Mouse (Mus musculus): ENCODE data around the gene Ccnk. TPM values are rescaled to one million over a fixed set of nuclear protein-coding genes. Genes with fewer than 3 reads are reported as not detected.

Gene Ccnk
- polyA plus RNA-seq, 1 experiment from 2014 or later, result 5.6 TPM

DNA sequence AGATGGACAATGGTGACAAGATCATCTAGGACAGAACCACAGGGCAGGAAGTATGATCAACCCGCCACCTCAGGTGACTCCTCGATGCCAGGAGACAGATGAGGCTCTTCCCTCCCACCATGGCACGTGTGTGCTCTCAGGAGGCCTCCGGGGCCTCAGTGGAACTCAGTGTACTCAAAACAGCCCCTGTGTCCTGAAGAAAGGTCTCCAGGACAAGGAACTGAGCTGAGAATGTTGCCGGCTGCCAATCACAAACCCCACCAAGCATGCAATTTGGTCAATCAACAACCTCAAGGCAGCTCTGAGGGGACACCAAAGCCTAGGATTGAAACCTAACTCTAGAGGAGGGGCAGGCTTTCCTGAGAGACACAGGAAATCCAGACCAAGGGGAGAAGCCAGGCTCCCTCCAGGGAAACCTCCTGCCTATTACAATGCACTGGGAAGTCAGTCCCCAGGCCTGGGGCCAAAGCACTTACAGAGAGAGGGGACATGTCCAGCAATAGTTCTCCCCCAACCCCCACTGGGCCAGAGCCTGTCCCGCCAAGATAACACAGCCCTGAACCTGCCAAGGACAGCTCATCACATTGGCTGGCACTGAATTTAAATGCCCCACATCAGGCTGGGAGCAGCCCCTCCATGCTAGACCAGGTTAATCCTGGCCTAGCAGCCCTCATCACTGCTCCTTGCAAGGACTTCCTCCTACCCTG, 58.1 kb downstream of the Ccnk start:
- H3K4me1 ChIP-seq (replicated peaks; ENCODE audit: control insufficient read depth, insufficient read depth, low read length), result peaks cover 61% of the 10 kb centered on the region

DNA sequence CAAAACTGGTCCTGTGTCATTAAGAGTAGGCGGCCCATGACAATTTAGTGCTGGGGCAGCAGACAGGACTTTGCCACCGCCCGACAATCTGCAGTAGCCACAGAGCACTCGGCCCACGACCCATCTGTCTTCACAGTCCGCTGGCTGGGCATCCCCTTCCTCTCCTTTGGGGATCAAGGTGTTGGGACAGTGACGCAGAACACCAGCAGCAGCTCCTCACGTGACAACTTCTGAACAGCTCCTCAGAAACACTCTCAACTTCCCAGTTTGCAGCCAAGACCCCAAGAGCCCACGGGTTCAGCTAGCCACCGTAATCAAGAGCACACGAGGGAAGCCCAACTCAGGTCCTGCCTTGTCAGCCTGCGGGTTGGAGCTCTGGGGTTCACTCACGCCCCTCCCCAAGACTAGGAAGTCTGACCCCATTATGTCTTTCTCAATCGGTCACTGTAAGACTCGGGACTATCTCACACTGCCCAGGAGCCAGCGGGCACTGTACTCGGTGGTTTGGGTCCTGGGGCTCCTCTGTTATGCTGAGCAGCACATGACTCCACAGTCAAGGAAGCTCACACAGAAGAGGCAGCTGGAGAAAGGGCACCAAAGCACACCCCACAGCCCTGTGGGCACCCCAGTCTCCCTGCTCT, 59.1 kb downstream of the Ccnk start:
- Histone ChIP-seq H3K27me3 (ENCODE audit: control insufficient read depth, insufficient read depth, low read length) (no peaks in the 10 kb centered on the region), H3K36me3 (replicated peaks; ENCODE audit: control insufficient read depth, insufficient read depth) (no peaks in the 10 kb centered on the region), H3K9ac (no peak overlapping the region), H3K4me2 (replicated peaks) (no peak overlapping the region), H3K4me1 (replicated peaks; ENCODE audit: control insufficient read depth, insufficient read depth, low read length) (peaks cover 70% of the 10 kb centered on the region), H3K27ac (no peak overlapping the region), H3K9me3 (ENCODE audit: control insufficient read depth, low read length) (no peaks in the 10 kb centered on the region), H3K4me3 (replicated peaks; ENCODE audit: low read length) (no peak overlapping the region)
- 72% methylated on average over 17 of the region's 17 CpGs for WGBS
- DNase-seq (ENCODE audit: low spot score), result no peak
- no peak for ATAC-seq (ENCODE audit: low FRiP score)

More for the DNA sequence above, 58.1 kb downstream of the Ccnk start:
- DNase-seq (ENCODE audit: low spot score), result no peak
- H3K9ac ChIP-seq, result no peak overlapping the region
- H3K27ac ChIP-seq, result no peak overlapping the region
- H3K36me3 ChIP-seq (replicated peaks; ENCODE audit: control insufficient read depth, insufficient read depth), result no peaks in the 10 kb centered on the region
- ATAC-seq (ENCODE audit: low FRiP score), result no peak
- H3K4me3 ChIP-seq (replicated peaks; ENCODE audit: low read length), result no peak overlapping the region
- H3K27me3 ChIP-seq (ENCODE audit: control insufficient read depth, insufficient read depth, low read length), result no peaks in the 10 kb centered on the region
- no peak overlapping the region for H3K4me2 ChIP-seq (replicated peaks)
- no peaks in the 10 kb centered on the region for H3K9me3 ChIP-seq (ENCODE audit: control insufficient read depth, low read length)
- WGBS, result 52% methylated on average over 6 of the region's 6 CpGs

DNA sequence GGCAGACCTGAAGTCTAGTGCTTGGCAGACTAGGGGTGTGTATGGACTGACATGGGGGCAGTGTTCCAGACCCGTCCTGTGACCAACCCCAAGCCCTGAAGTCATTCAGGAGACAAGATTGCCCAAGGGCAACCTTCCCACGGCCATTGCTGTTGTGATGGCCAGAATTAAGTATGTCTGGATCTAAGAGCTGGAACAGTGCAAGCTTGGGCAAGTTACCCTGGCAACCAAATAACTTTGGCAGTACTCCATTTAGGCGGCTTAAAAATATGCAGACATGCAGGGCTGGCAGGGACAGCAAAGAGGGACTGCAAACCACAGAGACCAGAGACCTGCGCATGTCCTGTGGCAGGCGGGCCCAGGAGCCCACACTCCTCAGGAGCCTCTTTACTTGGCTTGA, 60.1 kb downstream of the Ccnk start:
- Histone ChIP-seq H3K4me2 (replicated peaks) (no peak overlapping the region; the same call in 1 of the 2 replicates), H3K27me3 (ENCODE audit: control insufficient read depth, insufficient read depth, low read length) (no peaks in the 10 kb centered on the region), H3K9me3 (ENCODE audit: control insufficient read depth, low read length) (no peaks in the 10 kb centered on the region), H3K4me1 (replicated peaks; ENCODE audit: control insufficient read depth, insufficient read depth, low read length) (peaks cover 78% of the 10 kb centered on the region), H3K4me3 (replicated peaks; ENCODE audit: low read length) (no peak overlapping the region), H3K9ac (no peak overlapping the region), H3K27ac (peak overlapping the region; percentile 74), H3K36me3 (replicated peaks; ENCODE audit: control insufficient read depth, insufficient read depth) (no peaks in the 10 kb centered on the region)
- 20% methylated on average over 5 of the region's 5 CpGs for WGBS
- DNase-seq (ENCODE audit: low spot score) (peak; percentile 78), ATAC-seq (ENCODE audit: low FRiP score) (peak; percentile 38; the same call in 1 of the 2 replicates)

DNA sequence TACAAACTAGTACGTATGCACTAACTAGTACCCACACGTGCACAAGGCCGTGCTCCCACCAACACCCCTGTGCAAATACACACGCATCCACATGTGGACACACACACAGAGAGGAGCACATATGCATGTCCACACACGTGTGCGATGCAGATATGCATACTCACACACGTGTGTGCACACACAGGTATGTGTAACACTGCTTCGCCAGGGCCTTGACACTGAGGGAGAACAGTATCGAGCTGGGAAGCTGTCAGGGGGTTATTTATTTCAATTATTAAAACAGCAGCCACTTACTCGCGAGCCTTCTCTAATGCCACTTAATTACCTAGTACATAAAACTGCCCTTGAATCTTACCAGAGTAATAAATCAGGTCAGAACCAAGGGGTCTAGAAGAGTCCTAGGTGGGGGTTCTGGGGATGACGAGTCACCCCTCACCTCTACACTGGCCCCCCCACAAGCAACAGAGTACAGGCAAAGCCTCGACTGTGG, 61.1 kb downstream of the Ccnk start:
- DNase-seq (ENCODE audit: low spot score), result no peak
- Histone ChIP-seq H3K36me3 (replicated peaks; ENCODE audit: control insufficient read depth, insufficient read depth) (no peaks in the 10 kb centered on the region), H3K27ac (peak overlapping the region; percentile 74), H3K9me3 (ENCODE audit: control insufficient read depth, low read length) (no peaks in the 10 kb centered on the region), H3K4me2 (replicated peaks) (peak overlapping the region; percentile 27; the same call in 1 of the 2 replicates), H3K9ac (peak overlapping the region; percentile 35; the same call in 1 of the 2 replicates), H3K27me3 (ENCODE audit: control insufficient read depth, insufficient read depth, low read length) (no peaks in the 10 kb centered on the region), H3K4me3 (replicated peaks; ENCODE audit: low read length) (no peak overlapping the region), H3K4me1 (replicated peaks; ENCODE audit: control insufficient read depth, insufficient read depth, low read length) (peaks cover 88% of the 10 kb centered on the region)
- ATAC-seq (ENCODE audit: low FRiP score), result no peak
- WGBS, result 49% methylated on average over 13 of the region's 13 CpGs

DNA sequence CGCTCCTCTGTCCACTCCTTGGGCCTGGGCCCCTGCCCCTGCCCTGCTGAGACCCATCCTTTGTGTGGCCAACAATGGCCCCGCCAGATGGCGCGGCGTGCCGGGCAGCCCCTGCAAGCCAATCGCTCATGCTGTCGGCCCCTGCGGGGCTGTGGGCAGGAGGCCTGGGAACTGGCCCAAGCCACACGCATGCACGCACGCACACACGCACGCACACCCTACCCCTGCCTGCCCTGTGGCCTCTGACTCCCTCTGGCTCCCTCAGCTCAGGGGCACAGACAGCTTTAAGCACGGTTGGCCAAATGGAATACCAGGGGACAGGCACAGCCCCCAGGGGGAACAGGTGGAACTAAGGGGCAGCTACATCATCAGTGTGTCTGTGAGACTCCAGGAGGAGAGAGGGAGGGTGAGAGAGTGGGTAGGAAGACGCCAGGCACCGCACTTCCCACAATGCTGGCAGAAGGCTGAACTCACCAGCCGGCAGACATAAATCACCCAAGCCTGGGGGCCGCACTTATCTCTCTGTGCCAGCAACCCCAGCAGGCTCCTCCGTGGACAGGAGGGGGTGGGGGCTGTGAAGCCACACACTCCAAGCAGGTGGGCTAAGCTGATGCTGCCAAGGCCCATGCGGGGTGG, 61.7 kb downstream of the Ccnk start:
- Histone ChIP-seq H3K9me3 (ENCODE audit: control insufficient read depth, low read length) (no peaks in the 10 kb centered on the region), H3K36me3 (replicated peaks; ENCODE audit: control insufficient read depth, insufficient read depth) (no peaks in the 10 kb centered on the region), H3K4me1 (replicated peaks; ENCODE audit: control insufficient read depth, insufficient read depth, low read length) (peaks cover 89% of the 10 kb centered on the region), H3K9ac (peak overlapping the region; percentile 35; the same call in 1 of the 2 replicates), H3K4me2 (replicated peaks) (peak overlapping the region; percentile 27; the same call in 1 of the 2 replicates), H3K27me3 (ENCODE audit: control insufficient read depth, insufficient read depth, low read length) (no peaks in the 10 kb centered on the region), H3K4me3 (replicated peaks; ENCODE audit: low read length) (no peak overlapping the region), H3K27ac (peak overlapping the region; percentile 74)
- 8% methylated on average over 21 of the region's 21 CpGs for WGBS
- DNase-seq (ENCODE audit: low spot score), result peak; percentile 58
- ATAC-seq (ENCODE audit: low FRiP score), result peak; percentile 47

DNA sequence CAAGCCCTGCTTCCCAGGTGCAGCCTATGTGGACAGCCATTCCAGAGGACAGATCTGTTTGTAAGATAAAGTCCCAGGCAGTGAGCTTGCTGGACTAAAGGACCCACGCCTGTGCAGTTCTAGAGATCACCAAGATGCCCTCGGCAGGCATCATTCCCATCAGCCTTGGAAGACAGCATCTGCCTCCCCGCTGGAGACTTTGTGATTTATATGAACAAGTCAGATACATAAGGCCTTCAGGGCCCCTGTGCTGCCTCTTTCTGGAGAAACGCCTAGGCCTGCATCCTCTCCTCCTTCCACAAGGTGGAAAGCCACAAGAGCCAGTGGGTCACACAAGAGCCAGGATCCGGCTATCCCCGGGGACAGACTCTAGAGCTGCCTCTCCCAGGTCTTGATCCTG, 62.2 kb downstream of the Ccnk start:
- ATAC-seq (ENCODE audit: low FRiP score) (peak; percentile 0; the same call in 1 of the 2 replicates), DNase-seq (ENCODE audit: low spot score) (no peak)
- 32% methylated on average over 6 of the region's 6 CpGs for WGBS
- Histone ChIP-seq H3K27ac (peak overlapping the region; percentile 74), H3K4me2 (replicated peaks) (no peak overlapping the region), H3K9me3 (ENCODE audit: control insufficient read depth, low read length) (no peaks in the 10 kb centered on the region), H3K27me3 (ENCODE audit: control insufficient read depth, insufficient read depth, low read length) (no peaks in the 10 kb centered on the region), H3K4me3 (replicated peaks; ENCODE audit: low read length) (no peak overlapping the region), H3K9ac (peak overlapping the region; percentile 35; the same call in 1 of the 2 replicates), H3K36me3 (replicated peaks; ENCODE audit: control insufficient read depth, insufficient read depth) (no peaks in the 10 kb centered on the region), H3K4me1 (replicated peaks; ENCODE audit: control insufficient read depth, insufficient read depth, low read length) (peaks cover 92% of the 10 kb centered on the region)

DNA sequence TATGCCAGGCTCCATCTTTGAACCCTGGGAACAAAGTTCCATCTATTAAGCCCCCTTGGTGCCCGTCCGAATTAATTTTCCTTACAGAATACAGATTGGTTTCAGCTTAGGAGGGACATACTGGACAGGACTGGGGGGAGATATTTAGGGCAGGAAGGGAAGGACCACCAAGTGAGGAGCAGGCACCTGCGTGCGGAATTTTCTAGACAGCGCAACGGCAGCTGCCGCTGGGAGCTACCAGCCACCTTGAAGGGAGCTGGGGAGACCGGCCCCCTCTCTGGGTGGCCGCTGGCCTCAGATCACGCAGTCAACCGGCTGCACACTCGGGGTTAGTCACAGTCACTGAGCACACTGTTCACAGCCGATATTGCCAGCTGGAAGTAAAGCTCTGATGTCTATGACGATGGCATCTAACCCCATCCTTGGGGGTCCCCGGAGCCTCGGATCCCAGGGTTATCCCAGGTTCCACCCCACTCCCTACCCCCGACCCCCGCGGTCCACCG, 62.9 kb downstream of the Ccnk start:
- Histone ChIP-seq H3K4me2 (replicated peaks) (no peak overlapping the region), H3K9me3 (ENCODE audit: control insufficient read depth, low read length) (no peaks in the 10 kb centered on the region), H3K27me3 (ENCODE audit: control insufficient read depth, insufficient read depth, low read length) (no peaks in the 10 kb centered on the region), H3K4me3 (replicated peaks; ENCODE audit: low read length) (no peak overlapping the region), H3K36me3 (replicated peaks; ENCODE audit: control insufficient read depth, insufficient read depth) (no peaks in the 10 kb centered on the region), H3K4me1 (replicated peaks; ENCODE audit: control insufficient read depth, insufficient read depth, low read length) (peaks cover 89% of the 10 kb centered on the region), H3K27ac (peak overlapping the region; percentile 74; the same call in 1 of the 2 replicates), H3K9ac (0 out of 2 replicates have a peak overlapping the region, but pooled peaks have one; percentile 2)
- 26% methylated on average over 20 of the region's 20 CpGs for WGBS
- ATAC-seq (ENCODE audit: low FRiP score), result no peak
- no peak for DNase-seq (ENCODE audit: low spot score)

DNA sequence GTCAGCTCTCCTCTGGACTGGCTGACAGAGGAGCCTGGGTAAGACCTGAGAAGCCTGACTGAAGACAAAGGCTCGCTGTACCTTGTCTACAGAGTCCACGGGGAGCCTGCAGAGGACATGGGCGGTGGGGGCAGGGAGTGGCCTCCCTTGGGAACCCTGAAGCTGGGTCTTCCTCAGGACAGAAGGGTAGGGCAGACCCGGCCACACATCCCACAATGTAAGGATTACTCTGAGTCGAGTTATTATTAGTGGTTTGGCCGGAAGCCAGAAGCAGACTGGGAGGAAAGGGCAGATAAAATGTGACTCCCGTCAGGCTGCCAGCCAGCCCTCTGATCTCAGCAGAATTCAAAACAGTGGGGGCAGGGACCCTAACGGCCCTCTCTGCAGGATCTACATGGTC, 65.4 kb downstream of the Ccnk start:
- Histone ChIP-seq H3K27ac (peak overlapping the region; percentile 68; the same call in 1 of the 2 replicates), H3K36me3 (replicated peaks; ENCODE audit: control insufficient read depth, insufficient read depth) (no peaks in the 10 kb centered on the region), H3K9me3 (ENCODE audit: control insufficient read depth, low read length) (no peaks in the 10 kb centered on the region), H3K4me2 (replicated peaks) (no peak overlapping the region), H3K9ac (peak overlapping the region; percentile 37), H3K4me3 (replicated peaks; ENCODE audit: low read length) (no peak overlapping the region), H3K27me3 (ENCODE audit: control insufficient read depth, insufficient read depth, low read length) (no peaks in the 10 kb centered on the region), H3K4me1 (replicated peaks; ENCODE audit: control insufficient read depth, insufficient read depth, low read length) (peaks cover 76% of the 10 kb centered on the region)
- under 1% methylated on average over 8 of the region's 8 CpGs for WGBS
- ATAC-seq (ENCODE audit: low FRiP score), result no peak
- DNase-seq (ENCODE audit: low spot score), result peak; percentile 66

DNA sequence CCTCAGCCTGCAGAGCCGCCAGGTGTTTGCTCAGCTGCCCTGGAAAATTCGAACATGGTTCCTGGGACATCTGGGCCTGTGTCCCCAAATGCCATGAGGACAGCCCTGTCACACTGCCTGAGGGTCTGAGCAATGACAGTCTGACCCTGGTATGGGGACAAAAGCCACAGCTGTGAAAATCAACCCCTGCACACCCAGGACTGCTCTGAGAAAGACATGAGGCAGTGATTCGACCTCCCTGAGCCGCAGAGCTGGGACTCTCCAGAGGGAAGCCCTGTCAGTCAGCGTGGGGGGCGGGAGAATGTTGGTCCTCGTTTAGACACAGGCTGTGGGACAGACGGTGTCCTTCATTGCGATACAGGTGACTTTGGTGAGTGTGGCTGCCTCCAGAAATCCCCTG, 66.2 kb downstream of the Ccnk start:
- Histone ChIP-seq H3K4me2 (replicated peaks) (no peak overlapping the region), H3K36me3 (replicated peaks; ENCODE audit: control insufficient read depth, insufficient read depth) (no peaks in the 10 kb centered on the region), H3K27ac (0 out of 2 replicates have a peak overlapping the region, but pooled peaks have one; percentile 47), H3K4me3 (replicated peaks; ENCODE audit: low read length) (no peak overlapping the region), H3K4me1 (replicated peaks; ENCODE audit: control insufficient read depth, insufficient read depth, low read length) (peaks cover 67% of the 10 kb centered on the region), H3K9ac (no peak overlapping the region), H3K9me3 (ENCODE audit: control insufficient read depth, low read length) (no peaks in the 10 kb centered on the region), H3K27me3 (ENCODE audit: control insufficient read depth, insufficient read depth, low read length) (no peaks in the 10 kb centered on the region)
- no peak for DNase-seq (ENCODE audit: low spot score)
- no peak for ATAC-seq (ENCODE audit: low FRiP score)
- 26% methylated on average over 9 of the region's 9 CpGs for WGBS

Data from hindbrain, embryonic 14.5 days (tissue).